Mouse (Mus musculus) kidney, postnatal 0 days (tissue): ENCODE measurements around the gene Prx. TPM values are rescaled to one million over a fixed set of nuclear protein-coding genes. Genes with fewer than 3 reads are reported as not detected.
A peak's percentile ranks its signal among the peaks of the same experiment; 100 is the strongest.

ENCODE experiments used
- ATAC-seq: fragments of 200-750 bp; cut with Nextera tagmentation; replicated peaks from 2 replicates; pipeline ENCODE4 v1.8.0; 2017; ENCODE audit warnings: low read depth, moderate number of reproducible peaks, moderate TSS enrichment, moderate library complexity; ENCODE audit not compliant: low FRiP score
- DNase-seq: peaks from one replicate; pipeline ENCODE4 v3.0.0-alpha.2; 2016; ENCODE audit warnings: low spot score
- H3K27ac ChIP-seq: fragments of 300-500 bp; sonication (generic); 2 replicates; pipeline ENCODE4 v1.5.1; 2014; ENCODE audit warnings: mild to moderate bottlenecking
- H3K27me3 ChIP-seq: fragments of 300-500 bp; sonication (generic); 2 replicates; pipeline ENCODE4 v1.6.1; 2014; ENCODE audit warnings: low read length, mixed read lengths; ENCODE audit not compliant: insufficient read depth
- H3K36me3 ChIP-seq: fragments of 300-500 bp; sonication (generic); 2 replicates; pipeline ENCODE4 v1.6.1; 2014; ENCODE audit warnings: low read length, mixed read lengths; ENCODE audit not compliant: insufficient read depth
- H3K4me1 ChIP-seq: fragments of 300-500 bp; sonication (generic); replicated peaks from 2 replicates; pipeline ENCODE4 v1.6.1; 2014; ENCODE audit warnings: antibody characterized with exemption, low read length, mixed read lengths; ENCODE audit not compliant: insufficient read depth
- H3K4me2 ChIP-seq: fragments of 300-500 bp; sonication (generic); 2 replicates; pipeline ENCODE4 v1.6.1; 2014; ENCODE audit warnings: mild to moderate bottlenecking, low read length, moderate library complexity, mixed read lengths
- H3K4me3 ChIP-seq: fragments of 300-500 bp; sonication (generic); replicated peaks from 2 replicates; pipeline ENCODE4 v1.5.1; 2014; ENCODE audit warnings: low read depth, low read length
- H3K9ac ChIP-seq: fragments of 300-500 bp; sonication (generic); 2 replicates; pipeline ENCODE4 v1.6.1; 2014; ENCODE audit warnings: low read depth, low read length
- H3K9me3 ChIP-seq: fragments of 300-500 bp; sonication (generic); replicated peaks from 2 replicates; pipeline ENCODE4 v1.6.1; 2016; ENCODE audit warnings: low read length, inconsistent platforms, mixed read lengths
- CTCF ChIP-seq: IDR thresholded peaks from 2 replicates; pipeline ENCODE4 v1.5.1; 2016; ENCODE audit warnings: antibody characterized with exemption, low read depth, mild to moderate bottlenecking, moderate library complexity
- WGBS: fragments of 180-500 bp; shearing (Covaris S2); extraction: QIAGEN DNeasy Blood & Tissue Kit; methylation state at CpG from one replicate; pipeline ENCODE4 v1.1.7; 2014; 5-methylcytosine and 5-hydroxymethylcytosine counted together
- polyA plus RNA-seq: library from polyadenylated mRNA; unstranded; fragments of >200 nt; fragmentation: Nextera tagmentation; extraction: Ambion mirVana; gene quantifications from 2 replicates; pipeline ENCODE4 v1.2.1, GENCODE M21; 2015

The Prx gene
- polyA plus RNA-seq, 1 experiment from 2014 or later, result 4.1 TPM

- Histone ChIP-seq H3K27me3 (no peaks in the 10 kb centered on the region), H3K4me2 (peak within 1 kb of the TSS; percentile 75), H3K4me1 (0 out of 2 replicates have a peak, but pooled peaks cover 4% of the 10 kb centered on the region), H3K27ac (no peak within 1 kb of the TSS), H3K4me3 (peak within 1 kb of the TSS; percentile 72), H3K36me3 (peaks cover 4% of the 10 kb centered on the region; the same call in 1 of the 2 replicates), H3K9ac (peak within 1 kb of the TSS; percentile 70), H3K9me3 (no peaks in the 10 kb centered on the region)
- TF ChIP-seq CTCF, result no peak
- under 1% methylated on average over 41 of the region's 41 CpGs for WGBS
- DNase-seq, result peak; percentile 98
- ATAC-seq, result peak; percentile 99
Observed at GRCm38 (mm10) chr7:27552931-27553513, 53.9 kb downstream of the Prx start, which contains the start of the genes Pld3 and 2310022A10Rik. Gene Pld3 (minus strand): TSS chr7:27553218. Gene 2310022A10Rik (plus strand): TSS chr7:27553233.

- no peaks in the 10 kb centered on the region for H3K9me3 ChIP-seq
- no peak overlapping the region for H3K4me2 ChIP-seq
- ATAC-seq, result no peak
- no peak overlapping the region for H3K9ac ChIP-seq
- DNase-seq, result no peak
- H3K4me3 ChIP-seq, result no peak overlapping the region
- no peaks in the 10 kb centered on the region for H3K4me1 ChIP-seq
- no peak for TF ChIP-seq CTCF
- 56% methylated on average over 8 of the region's 8 CpGs for WGBS
- no peaks in the 10 kb centered on the region for H3K27me3 ChIP-seq
- no peak overlapping the region for H3K27ac ChIP-seq
- peaks cover 21% of the 10 kb centered on the region for H3K36me3 ChIP-seq
Observed at GRCm38 (mm10) chr7:27560291-27560887, 61.3 kb downstream of the Prx start.

GRCm38 (mm10) chr7:27560978-27561377 is 61.9 kb downstream of the Prx start:
- ATAC-seq (no peak), DNase-seq (no peak)
- Histone ChIP-seq H3K27ac (no peak overlapping the region), H3K4me1 (no peaks in the 10 kb centered on the region), H3K4me2 (no peak overlapping the region), H3K4me3 (no peak overlapping the region), H3K9ac (no peak overlapping the region), H3K36me3 (peaks cover 20% of the 10 kb centered on the region), H3K9me3 (no peaks in the 10 kb centered on the region), H3K27me3 (no peaks in the 10 kb centered on the region)
- 96% methylated on average over 1 of the region's 1 CpGs for WGBS
- TF ChIP-seq CTCF, result no peak

Other genes starting within 250 kb of the Prx start
- gene Numbl, start 240.9 kb upstream of the Prx start, polyA plus RNA-seq, result 12.6 and 13.0 TPM in 2 replicates
- 41.7 and 43.8 TPM in 2 replicates for gene Ltbp4, start 161.6 kb upstream of the Prx start, polyA plus RNA-seq
- gene Shkbp1, start 143.3 kb upstream of the Prx start, polyA plus RNA-seq, result 34.1 and 40.2 TPM in 2 replicates
- gene Gm20479, start 141.9 kb upstream of the Prx start, polyA plus RNA-seq, result 0.57 TPM in 1 of 2 replicates, not detected in the other
- gene Sptbn4, start 51.6 kb upstream of the Prx start, polyA plus RNA-seq, result 0.17 and 0.28 TPM in 2 replicates
- gene Blvrb, start 51.3 kb upstream of the Prx start, polyA plus RNA-seq, result 33.4 and 40.1 TPM in 2 replicates
- gene Sertad3, start 25.6 kb upstream of the Prx start, polyA plus RNA-seq, result 24.0 and 25.3 TPM in 2 replicates
- gene Sertad1, start 12.4 kb upstream of the Prx start, polyA plus RNA-seq, result 41.6 and 44.3 TPM in 2 replicates
- gene Hipk4, start 23.9 kb downstream of the Prx start, polyA plus RNA-seq, result 0.45 and 0.57 TPM in 2 replicates
- 109 and 118 TPM in 2 replicates for gene Pld3, start 53.9 kb downstream of the Prx start, polyA plus RNA-seq
- gene 2310022A10Rik, start 53.9 kb downstream of the Prx start, polyA plus RNA-seq, result 20.1 and 20.9 TPM in 2 replicates
- 74.3 and 75.3 TPM in 2 replicates for gene Akt2, start 92.2 kb downstream of the Prx start, polyA plus RNA-seq
- gene Ttc9b, start 154.6 kb downstream of the Prx start, polyA plus RNA-seq, result not detected in 2 replicates
- 5.0 and 6.8 TPM in 2 replicates for gene Map3k10, start 175.3 kb downstream of the Prx start, polyA plus RNA-seq
- gene Zfp607b, start 190.0 kb downstream of the Prx start, polyA plus RNA-seq, result 2.9 and 3.2 TPM in 2 replicates
- gene Zfp60, start 232.1 kb downstream of the Prx start, polyA plus RNA-seq, result 20.8 and 23.9 TPM in 2 replicates